Mouse (Mus musculus) adrenal gland, postnatal 4 days (tissue): ENCODE results near the gene Shprh. TPM values are rescaled to one million over a fixed set of nuclear protein-coding genes. Genes with fewer than 3 reads are reported as not detected.
"Not testable (repeated sequence)": the region's sequence is repeated elsewhere in the genome, so short reads cannot be mapped to it uniquely, and the experiment has no call there.

ENCODE experiments used
- DNase-seq, 2 experiments: peaks; one replicate each; pipeline ENCODE4 v3.0.0; 2021 to 2022; ENCODE audit warnings: low spot score in 2 of 2, mixed read lengths in 2 of 2
- total RNA-seq, 2 experiments: library from RNA; stranded (reverse); gene quantifications; 2 replicates each; pipeline ENCODE4 v1.2.3; 2021

Gene Shprh
- total RNA-seq, 2 experiments from 2014 or later, result 27.6 to 28.3 TPM

DNA sequence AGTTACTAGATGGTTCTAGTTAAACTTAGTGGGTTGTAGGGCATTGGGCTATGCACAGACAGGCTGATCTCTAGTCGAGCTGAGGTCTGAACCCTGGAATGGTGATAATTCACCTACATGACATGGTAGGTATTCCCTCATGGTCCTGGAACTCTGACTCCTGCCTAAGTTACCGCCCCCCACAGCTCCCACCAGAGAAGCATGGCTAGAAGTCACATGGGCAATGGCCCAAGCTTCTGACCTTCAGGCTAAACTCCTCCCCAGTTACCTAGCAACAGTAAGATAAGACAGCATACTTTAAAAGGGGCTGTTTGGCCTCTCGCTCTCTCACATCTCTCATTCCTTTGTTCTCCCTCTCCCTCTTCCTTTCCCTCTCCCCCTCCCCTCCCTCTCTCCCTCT is 93.8 kb downstream of the Shprh start:
- not testable (repeated sequence) for DNase-seq

DNA sequence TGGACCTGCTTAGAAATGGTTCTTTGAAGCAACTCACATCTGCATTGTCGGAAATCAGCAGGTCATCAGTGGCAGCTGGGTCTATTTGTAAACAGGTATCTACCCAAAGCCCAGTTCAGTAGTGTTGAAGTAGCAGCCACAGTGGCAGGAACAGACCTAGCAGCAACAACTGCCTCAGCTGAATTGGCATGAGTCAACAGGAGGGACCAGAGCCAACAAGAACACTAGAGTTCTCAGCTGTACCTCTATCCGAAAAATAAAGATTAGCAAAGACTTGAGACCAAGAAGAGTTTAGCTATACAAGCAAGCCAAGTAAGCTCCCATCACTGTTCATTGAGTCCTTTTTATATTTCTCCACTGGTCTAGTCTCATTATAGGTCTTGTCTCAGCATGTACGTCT is 99.0 kb downstream of the Shprh start:
- no peak for DNase-seq

DNA sequence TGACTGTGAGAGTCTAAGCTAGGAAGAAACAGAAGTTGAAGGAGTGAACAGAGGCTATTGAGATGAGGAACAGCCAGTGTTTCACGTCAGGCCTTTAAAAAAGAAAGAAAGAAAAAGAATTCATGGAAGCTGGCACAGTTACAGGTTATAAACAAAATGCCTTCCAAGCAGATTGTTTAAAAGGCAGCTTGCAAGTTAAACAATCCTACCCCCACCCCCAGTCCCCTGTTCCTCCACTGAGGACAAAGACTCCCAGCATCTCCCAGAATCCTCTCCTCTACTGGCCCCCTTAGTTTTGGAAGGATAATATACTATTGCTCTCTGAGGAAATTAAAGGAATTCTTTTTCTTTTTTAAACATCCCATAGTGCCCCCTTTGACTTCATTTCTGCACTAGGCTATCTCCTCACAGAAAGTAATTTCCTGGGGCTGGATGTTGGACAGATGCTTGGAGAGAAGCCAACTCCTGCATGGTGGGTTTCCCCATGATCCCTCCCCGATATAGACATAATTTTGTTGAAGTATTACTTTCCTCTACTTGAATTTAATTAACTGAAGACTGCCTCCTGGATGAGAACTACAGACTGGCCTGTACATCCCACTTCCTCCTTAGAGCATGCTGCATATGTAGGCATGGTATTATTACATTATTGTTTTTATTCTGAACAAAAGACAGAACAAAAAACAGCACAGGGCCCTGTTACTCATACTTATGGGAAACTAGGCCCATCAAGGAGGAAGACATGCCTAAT is 101.2 kb downstream of the Shprh start:
- no peak for DNase-seq

DNA sequence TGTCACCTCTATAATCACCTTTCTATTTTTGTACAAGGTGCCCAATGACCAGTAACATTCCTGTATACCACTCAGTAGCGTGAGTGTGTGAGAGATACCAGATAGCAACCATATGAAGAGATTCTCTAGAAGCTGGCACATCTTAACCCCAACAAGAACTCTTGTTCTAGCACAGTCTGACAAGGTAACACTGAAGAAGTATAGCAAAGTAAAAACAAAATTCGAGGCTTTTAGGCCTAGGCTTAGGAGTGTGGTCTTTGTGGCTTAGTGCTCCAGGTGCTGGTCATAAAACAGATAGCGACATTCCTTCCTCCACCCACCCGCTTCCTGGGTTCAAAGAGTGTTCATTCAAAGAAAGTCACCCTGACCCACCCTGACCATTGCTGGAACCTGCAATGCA is 104.4 kb downstream of the Shprh start:
- DNase-seq, result not testable (repeated sequence)

DNA sequence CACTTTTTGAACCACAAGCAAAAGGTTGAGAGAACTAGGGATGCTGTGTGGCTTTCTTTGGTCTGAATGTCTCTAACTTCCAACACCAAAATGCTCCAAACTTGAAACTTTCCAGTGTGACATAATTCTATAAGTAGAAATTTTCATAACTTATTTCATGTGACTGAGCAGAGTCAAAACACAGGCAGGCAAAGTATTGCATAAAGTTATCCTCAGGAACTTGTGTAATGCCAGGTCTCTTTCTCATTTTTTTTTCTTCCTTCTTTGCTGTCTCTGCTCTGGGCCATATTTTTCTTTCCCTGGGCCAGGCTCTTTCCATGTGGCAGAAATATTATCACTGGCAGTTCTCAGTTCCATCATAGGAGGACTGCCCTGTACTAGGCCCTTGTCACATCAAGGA is 110.9 kb downstream of the Shprh start:
- no peak for DNase-seq

DNA sequence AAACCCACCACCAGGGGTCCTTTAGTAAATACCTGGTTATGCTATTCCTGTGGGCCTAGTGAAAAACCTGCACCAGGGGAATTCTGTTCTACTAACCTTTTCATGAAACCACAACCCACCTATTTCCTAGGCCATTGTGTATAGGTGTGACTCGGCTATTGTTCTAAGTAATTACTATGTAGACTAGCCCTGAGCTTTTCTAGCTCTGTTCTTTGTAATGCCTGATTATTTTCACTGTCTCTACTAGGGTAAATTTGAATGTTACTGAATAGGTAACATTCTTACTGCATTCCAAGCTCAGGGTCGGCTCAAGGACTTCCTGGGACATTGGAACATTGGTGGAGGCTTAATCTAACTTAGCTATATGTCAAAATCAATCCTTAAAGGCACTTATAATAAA is 113.1 kb downstream of the Shprh start:
- DNase-seq, result not testable (repeated sequence)

GRCm38 (mm10) chr10:11263795-11264194 is 114.6 kb downstream of the Shprh start:
- not testable (repeated sequence) for DNase-seq

Other genes starting within 250 kb of the Shprh start
- under 1 TPM in 1 of 2 experiments, not detected in 1; 0.42 TPM for gene Grm1, start 67.1 kb upstream of the Shprh start, total RNA-seq
- gene Fbxo30, start 131.9 kb downstream of the Shprh start, total RNA-seq, result 10 to 100 TPM; 27.8 to 31.9 TPM
- 10 to 100 TPM; 14.5 to 16.6 TPM for gene Epm2a, start 194.0 kb downstream of the Shprh start, total RNA-seq